Mouse (Mus musculus) kidney, adult 2 months (tissue): ENCODE data around the gene Zbtb8b.

ENCODE experiments used
- CTCF ChIP-seq: fragments of 200-500 bp; conservative IDR thresholded peaks from 2 replicates; pipeline ENCODE4 v1.5.1; 2011; ENCODE audit warnings: low read depth, mild to moderate bottlenecking, control low read depth, low read length, moderate library complexity, mixed read lengths; ENCODE audit not compliant: insufficient read depth, insufficient read length
- POLR2A ChIP-seq: fragments of 200-500 bp; IDR thresholded peaks from one replicate; pipeline ENCODE4 v1.6.1; 2011; ENCODE audit warnings: low read depth, low read length, control low read depth

- peak; percentile 84 for TF ChIP-seq CTCF
- TF ChIP-seq POLR2A, result no peak
Observed at GRCm38 (mm10) chr4:129455265-129455664, 14.6 kb upstream of the Zbtb8b start.
